Mouse (Mus musculus) myocyte (in vitro differentiated cells): ENCODE results near the gene Hist1h2ak. TPM values are rescaled to one million over a fixed set of nuclear protein-coding genes. Genes with fewer than 3 reads are reported as not detected.
"Not testable (repeated sequence)": the region's sequence is repeated elsewhere in the genome, so short reads cannot be mapped to it uniquely, and the experiment has no call there.

ENCODE experiments used
- H3K27me3 ChIP-seq: one replicate; pipeline ENCODE4 v1.6.1; 2011; ENCODE audit not compliant: control insufficient read depth, insufficient read depth, insufficient read length
- H3K36me3 ChIP-seq: one replicate; pipeline ENCODE4 v1.6.1; 2011; ENCODE audit not compliant: control insufficient read depth, insufficient read depth
- H3K4me2 ChIP-seq: one replicate; pipeline ENCODE4 v1.6.1; 2011; ENCODE audit warnings: low read depth, control low read depth
- H3K4me3 ChIP-seq: one replicate; pipeline ENCODE4 v1.5.1; 2011; ENCODE audit warnings: mild to moderate bottlenecking, control low read depth, moderate library complexity
- H3K79me2 ChIP-seq: one replicate; pipeline ENCODE4 v1.6.1; 2011; ENCODE audit not compliant: control insufficient read depth, insufficient read depth
- H3ac ChIP-seq: one replicate; pipeline ENCODE4 v1.6.1; 2011; ENCODE audit not compliant: control insufficient read depth, insufficient read length
- CEBPB ChIP-seq: IDR thresholded peaks from 2 replicates; pipeline ENCODE4 v1.6.1; 2011; ENCODE audit warnings: mild to moderate bottlenecking, moderate library complexity; ENCODE audit not compliant: poor library complexity, insufficient read depth, severe bottlenecking
- E2F4 ChIP-seq: IDR thresholded peaks from one replicate; pipeline ENCODE4 v1.6.1; 2011; ENCODE audit warnings: mild to moderate bottlenecking, control low read depth, moderate library complexity; ENCODE audit not compliant: insufficient read depth
- MAX ChIP-seq: IDR thresholded peaks from one replicate; pipeline ENCODE4 v1.6.1; 2011; ENCODE audit warnings: low read depth, mild to moderate bottlenecking, control low read depth
- MYOD1 ChIP-seq, 3 experiments: IDR thresholded peaks; one replicate each; pipeline ENCODE4 v1.6.1; 2011; ENCODE audit warnings: control low read depth in 2 of 3, low read depth in 2 of 3, mild to moderate bottlenecking in 2 of 3, moderate library complexity in 1 of 3; ENCODE audit not compliant: insufficient read length in 2 of 3, control insufficient read depth in 1 of 3
- MYOG ChIP-seq, 3 experiments: IDR thresholded peaks; one replicate each; pipeline ENCODE4 v1.6.1; 2011; ENCODE audit warnings: control low read depth in 2 of 3, low read depth in 2 of 3, mild to moderate bottlenecking in 2 of 3; ENCODE audit not compliant: insufficient read length in 2 of 3, control insufficient read depth in 1 of 3, insufficient read depth in 1 of 3
- POLR2A ChIP-seq: IDR thresholded peaks from one replicate; pipeline ENCODE4 v1.6.1; 2011; ENCODE audit warnings: low read depth, mild to moderate bottlenecking, control low read depth, moderate library complexity; ENCODE audit not compliant: insufficient read length
- POLR2AphosphoS2 ChIP-seq: IDR thresholded peaks from one replicate; pipeline ENCODE4 v1.6.1; 2011; ENCODE audit warnings: low read depth, control low read depth; ENCODE audit not compliant: insufficient read length
- REST ChIP-seq: IDR thresholded peaks from one replicate; pipeline ENCODE4 v1.6.1; 2011; ENCODE audit warnings: mild to moderate bottlenecking, control low read depth, moderate library complexity; ENCODE audit not compliant: insufficient read depth, insufficient read length
- SRF ChIP-seq: IDR thresholded peaks from one replicate; pipeline ENCODE4 v1.6.1; 2011; ENCODE audit warnings: low read depth; ENCODE audit not compliant: control insufficient read depth, insufficient read length
- TCF12 ChIP-seq: IDR thresholded peaks from one replicate; pipeline ENCODE4 v1.6.1; 2011; ENCODE audit warnings: mild to moderate bottlenecking, control low read depth; ENCODE audit not compliant: poor library complexity, insufficient read depth, severe bottlenecking
- TCF3 ChIP-seq: IDR thresholded peaks from one replicate; pipeline ENCODE4 v1.6.1; 2011; ENCODE audit warnings: low read depth, control low read depth; ENCODE audit not compliant: insufficient read length
- USF1 ChIP-seq: IDR thresholded peaks from one replicate; pipeline ENCODE4 v1.6.1; 2011; ENCODE audit warnings: low read depth, mild to moderate bottlenecking, control low read depth, moderate library complexity
- polyA plus RNA-seq: library from polyadenylated mRNA; unstranded; fragments of >200 nt; fragmentation: generic; extraction: Trizol; gene quantifications from one replicate; pipeline ENCODE4 v1.2.1, GENCODE M21; 2012; ENCODE audit warnings: missing spikeins

Hist1h2ak gene
- polyA plus RNA-seq, 1 experiment = 2.3 TPM

DNA sequence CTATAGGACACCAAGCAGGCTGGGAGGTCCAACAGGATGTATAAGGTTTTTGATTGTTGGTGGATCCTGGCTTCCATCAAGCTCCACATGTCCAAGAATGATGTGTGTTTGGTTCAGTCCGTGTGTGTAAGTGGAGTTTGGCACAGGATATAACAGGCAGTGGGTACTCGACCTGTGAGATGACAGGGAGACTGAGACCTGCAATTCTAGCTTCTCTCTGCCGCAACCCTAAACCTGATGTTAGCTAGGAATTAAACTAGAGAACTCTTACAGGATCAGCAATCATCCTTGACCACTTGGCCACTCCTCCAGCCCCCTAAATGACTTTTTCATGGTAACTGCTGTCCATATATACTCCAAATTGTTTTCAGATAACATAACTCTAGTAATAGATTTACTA lies 1.3 kb downstream of the Hist1h2ak start:
- Histone ChIP-seq H3K79me2 (peaks cover 18% of the 10 kb centered on the region), H3K27me3 (no peaks in the 10 kb centered on the region), H3ac (no peak overlapping the region), H3K4me2 (peak overlapping the region; percentile 74), H3K4me3 (peak overlapping the region; percentile 24), H3K36me3 (no peaks in the 10 kb centered on the region)
- no peak for TF ChIP-seq TCF3
- no peak for TF ChIP-seq MYOD1 (IDR thresholded peaks at IDR 0.05; ENCODE audit: control insufficient read depth in 1 of 3, insufficient read length in 2 of 3, low read depth in 2 of 3)
- no peak for TF ChIP-seq CEBPB
- TF ChIP-seq MYOG (IDR thresholded peaks at IDR 0.05; ENCODE audit: control insufficient read depth in 1 of 3, insufficient read depth in 1 of 3, insufficient read length in 2 of 3, low read depth in 2 of 3) = no peak
- no peak for TF ChIP-seq POLR2A
- TF ChIP-seq SRF = no peak
- TF ChIP-seq TCF12 = no peak
- TF ChIP-seq E2F4 = no peak
- TF ChIP-seq POLR2AphosphoS2 = no peak
- no peak for TF ChIP-seq USF1
- no peak for TF ChIP-seq MAX

DNA sequence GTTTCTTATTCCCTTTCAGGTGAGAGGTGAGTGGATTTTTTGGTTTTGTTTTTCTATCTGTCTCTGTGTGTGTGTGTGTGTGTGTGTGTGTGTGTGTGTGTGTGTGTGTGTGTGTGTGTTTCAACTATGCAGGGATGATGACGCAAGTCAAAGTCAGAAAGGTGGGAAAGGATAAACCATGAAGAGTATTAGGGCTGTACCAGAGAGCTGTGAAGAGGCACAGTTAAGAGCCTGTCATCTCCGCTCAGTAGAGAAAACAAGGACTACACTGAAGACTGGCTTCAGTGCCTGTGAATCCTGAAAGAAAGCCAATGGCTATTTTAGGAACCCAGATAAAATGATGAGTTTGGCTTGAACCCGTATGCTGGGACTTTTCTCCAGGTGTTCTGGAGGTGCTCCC lies 1.8 kb downstream of the Hist1h2ak start:
- H3K36me3 ChIP-seq = no peaks in the 10 kb centered on the region
- no peak overlapping the region for H3ac ChIP-seq
- peaks cover 18% of the 10 kb centered on the region for H3K79me2 ChIP-seq
- H3K4me2 ChIP-seq = peak overlapping the region; percentile 74
- TF ChIP-seq POLR2AphosphoS2 (no peak), CEBPB (0 out of 2 replicates have a peak, but pooled peaks have one; percentile 38), MYOG (IDR thresholded peaks at IDR 0.05; ENCODE audit: control insufficient read depth in 1 of 3, insufficient read depth in 1 of 3, insufficient read length in 2 of 3, low read depth in 2 of 3) (no peak), REST (no peak)
- no peaks in the 10 kb centered on the region for H3K27me3 ChIP-seq
- no peak overlapping the region for H3K4me3 ChIP-seq

DNA sequence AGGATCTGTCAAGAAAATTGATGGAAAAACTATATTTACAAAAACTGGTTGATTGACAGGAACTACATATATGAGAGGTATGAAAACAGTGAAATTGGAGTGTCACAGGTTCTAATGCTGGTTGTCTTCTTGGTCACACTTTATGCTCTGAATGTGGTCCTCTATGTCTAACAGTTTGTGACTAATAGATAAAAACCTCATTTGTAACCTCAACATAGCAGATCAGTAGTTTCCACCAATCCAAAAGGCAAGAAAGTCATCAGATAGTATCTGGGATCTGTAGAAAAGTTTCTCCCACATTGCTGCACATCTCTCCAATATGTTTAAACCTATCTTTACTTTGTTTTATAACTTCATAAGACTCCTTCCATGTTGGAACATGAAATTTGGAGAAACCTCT lies 2.2 kb downstream of the Hist1h2ak start:
- Histone ChIP-seq H3K36me3 (no peaks in the 10 kb centered on the region), H3K27me3 (no peaks in the 10 kb centered on the region), H3ac (no peak overlapping the region), H3K4me2 (peak overlapping the region; percentile 74), H3K79me2 (peaks cover 22% of the 10 kb centered on the region), H3K4me3 (peak overlapping the region; percentile 43)
- no peak for TF ChIP-seq CEBPB
- TF ChIP-seq POLR2A = no peak
- no peak for TF ChIP-seq MYOD1 (IDR thresholded peaks at IDR 0.05; ENCODE audit: control insufficient read depth in 1 of 3, insufficient read length in 2 of 3, low read depth in 2 of 3)
- no peak for TF ChIP-seq USF1

DNA sequence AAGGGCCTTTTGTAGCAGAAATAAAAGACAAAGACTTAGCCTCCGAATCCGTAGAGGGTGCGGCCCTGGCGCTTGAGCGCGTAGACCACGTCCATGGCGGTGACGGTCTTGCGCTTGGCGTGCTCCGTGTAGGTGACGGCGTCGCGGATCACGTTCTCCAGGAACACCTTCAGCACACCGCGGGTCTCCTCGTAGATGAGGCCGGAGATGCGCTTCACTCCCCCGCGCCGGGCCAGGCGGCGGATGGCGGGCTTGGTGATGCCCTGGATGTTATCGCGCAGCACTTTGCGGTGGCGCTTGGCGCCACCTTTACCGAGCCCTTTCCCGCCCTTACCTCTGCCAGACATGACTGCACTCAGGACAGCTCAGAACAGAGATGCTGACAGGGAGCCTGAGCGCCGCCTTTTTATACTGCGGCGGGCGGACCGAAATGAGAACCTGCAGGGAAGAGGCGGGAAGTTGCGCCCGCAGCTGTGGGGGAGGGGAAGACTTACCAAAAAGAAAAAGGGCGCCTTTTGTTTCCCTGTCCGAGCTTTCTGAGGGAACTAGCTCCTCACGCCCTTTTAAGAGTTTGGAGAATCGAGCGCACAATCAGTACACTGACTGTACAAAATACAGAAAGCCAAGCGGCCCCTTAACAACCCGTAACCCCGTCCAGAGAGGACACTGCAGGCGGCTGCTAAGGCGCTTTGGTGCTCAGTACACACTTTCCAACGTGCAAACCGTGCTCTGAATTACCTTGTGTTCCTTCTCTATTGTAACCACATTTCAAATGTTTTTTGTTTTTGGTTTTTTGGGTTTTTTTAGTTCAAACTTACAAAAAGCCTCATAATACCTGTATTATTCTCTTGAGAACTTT lies 3.2 kb downstream of the Hist1h2ak start, which contains the start of gene Hist1h4k:
Gene Hist1h4k, minus strand, starts transcription at position 347 of the 859 bp plus-strand sequence.
- not testable (repeated sequence) for H3K36me3 ChIP-seq, H3ac ChIP-seq, H3K27me3 ChIP-seq
- TF ChIP-seq POLR2AphosphoS2 = peak; percentile 92
- peak; percentile 80 for TF ChIP-seq POLR2A
- TF ChIP-seq E2F4 = peak; percentile 69
- Histone ChIP-seq H3K4me2 (peak within 1 kb of the TSS; percentile 82), H3K79me2 (peaks cover 23% of the 10 kb centered on the region), H3K4me3 (peak within 1 kb of the TSS; percentile 43)

DNA sequence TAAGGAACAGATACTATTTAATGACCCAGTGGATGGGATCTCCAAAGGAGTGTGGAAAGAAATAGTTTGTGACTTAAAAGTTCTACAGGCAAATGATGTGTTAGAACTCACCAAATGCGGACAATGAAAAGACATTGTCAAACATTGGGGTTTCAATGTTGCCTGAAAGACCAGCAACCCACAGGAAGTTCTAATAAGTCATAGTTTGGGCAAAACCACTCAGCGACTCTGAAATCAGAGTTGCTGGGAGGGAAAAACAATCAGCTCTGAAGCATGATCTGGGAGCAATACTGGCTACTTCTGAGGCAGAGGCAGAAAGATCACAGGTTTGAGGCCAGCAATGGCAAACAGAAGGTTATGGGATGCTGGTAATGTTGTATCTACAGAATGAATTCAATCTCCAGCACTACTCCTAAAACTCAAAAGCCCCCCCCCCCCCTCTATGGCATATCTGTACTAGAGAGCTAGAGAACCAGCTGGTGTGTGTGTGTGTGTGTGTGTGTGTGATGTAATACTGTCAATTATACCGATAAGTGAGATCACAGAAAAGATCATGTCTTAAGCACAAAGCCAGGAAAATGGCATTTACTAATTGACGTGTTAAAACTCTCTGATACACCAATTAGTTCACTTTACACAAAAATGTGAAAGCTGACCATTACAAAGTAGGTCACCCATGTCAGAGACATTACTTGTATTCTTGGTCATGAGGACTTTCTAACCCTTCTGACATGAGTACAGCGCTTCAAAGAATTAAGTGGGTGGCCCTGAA lies 4.1 kb downstream of the Hist1h2ak start:
- Histone ChIP-seq H3ac (no peak overlapping the region), H3K4me3 (peak overlapping the region; percentile 43), H3K36me3 (no peaks in the 10 kb centered on the region), H3K27me3 (no peaks in the 10 kb centered on the region), H3K79me2 (peaks cover 28% of the 10 kb centered on the region), H3K4me2 (peak overlapping the region; percentile 82)
- peak; percentile 11 for TF ChIP-seq POLR2A
- TF ChIP-seq POLR2AphosphoS2 = peak; percentile 81
- no peak for TF ChIP-seq USF1
